Mouse (Mus musculus) kidney, postnatal 36 days (tissue): ENCODE results near the gene Klc1.
A peak's percentile ranks its signal among the peaks of the same experiment; 100 is the strongest.

ENCODE experiments used
- DNase-seq, 2 experiments: peaks; one replicate each; pipeline ENCODE4 v3.0.0; 2021 to 2022; ENCODE audit warnings: mixed read lengths in 2 of 2

Klc1 gene

GRCm38 (mm10) chr12:111814769-111815762 lies 56.4 kb downstream of the Klc1 start:
- peak; percentile 63 to 68 for DNase-seq

DNA sequence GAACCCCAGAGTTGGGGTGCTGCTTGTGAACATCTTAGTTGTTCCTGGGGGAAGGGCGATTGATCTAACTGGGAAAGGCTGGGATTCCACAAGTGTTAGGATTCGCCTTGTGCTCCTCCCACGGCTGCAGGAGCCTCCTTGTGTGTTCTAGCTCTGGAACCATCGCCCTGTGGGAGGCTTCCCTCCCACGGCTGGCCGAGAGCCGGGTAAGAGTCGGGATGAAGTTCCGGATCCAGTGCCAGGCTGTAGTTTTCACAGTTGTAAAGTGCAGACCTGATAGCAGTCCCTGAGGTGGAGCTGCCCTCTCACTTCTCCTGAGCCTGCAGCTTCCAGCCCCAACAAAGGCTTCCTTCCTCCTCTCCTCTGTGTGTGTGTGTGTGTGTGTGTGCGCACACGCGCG lies 57.9 kb downstream of the Klc1 start:
- peak in 1 of 2 experiments; percentile 57 for DNase-seq

- DNase-seq: peak; percentile 46 to 51
Measured at GRCm38 (mm10) chr12:111816967-111817366, 58.3 kb downstream of the Klc1 start.

DNA sequence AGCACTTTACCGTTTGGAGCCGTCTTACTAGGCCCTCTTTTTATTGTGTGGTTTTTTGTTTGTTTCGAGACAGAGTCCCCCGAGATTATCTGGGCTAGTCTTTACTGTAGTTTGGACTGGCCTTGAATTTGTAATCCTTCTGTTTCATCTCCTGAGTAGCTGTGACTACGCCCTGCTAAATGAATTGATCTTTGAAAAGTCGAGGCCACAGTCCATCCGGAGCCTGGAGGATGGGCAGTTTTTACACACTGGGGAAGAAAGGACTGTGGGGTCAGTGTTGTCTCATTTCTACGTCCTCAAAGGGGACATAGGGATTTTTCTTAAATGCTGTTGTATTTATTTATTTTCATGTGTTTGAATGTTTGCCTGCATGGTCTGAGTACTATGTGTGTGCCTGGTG lies 59.3 kb downstream of the Klc1 start:
- DNase-seq: no peak

DNA sequence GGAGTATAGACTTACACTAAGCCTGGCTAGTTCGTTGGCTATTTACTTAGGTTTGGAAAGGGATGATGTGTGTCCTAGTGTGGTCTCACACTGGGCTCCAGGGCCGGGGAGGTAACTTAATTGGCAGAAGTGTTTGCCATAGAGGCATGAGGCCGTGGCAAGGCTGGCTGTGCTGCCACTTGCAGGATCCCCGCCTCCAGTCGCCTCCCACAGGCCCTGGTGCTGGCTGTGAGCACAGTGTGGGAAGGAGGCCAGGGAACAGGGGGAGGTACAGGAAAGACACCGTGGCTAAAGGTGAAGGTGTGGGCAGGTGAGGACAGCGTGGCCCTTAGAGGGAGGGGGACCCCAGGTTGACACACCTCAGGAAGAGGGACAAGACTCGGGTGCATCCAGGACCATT lies 61.3 kb downstream of the Klc1 start:
- peak; percentile 72 to 80 for DNase-seq

GRCm38 (mm10) chr12:111820708-111821107 lies 62.1 kb downstream of the Klc1 start:
- DNase-seq: no peak

GRCm38 (mm10) chr12:111821931-111822330 lies 63.3 kb downstream of the Klc1 start:
- no peak for DNase-seq

DNA sequence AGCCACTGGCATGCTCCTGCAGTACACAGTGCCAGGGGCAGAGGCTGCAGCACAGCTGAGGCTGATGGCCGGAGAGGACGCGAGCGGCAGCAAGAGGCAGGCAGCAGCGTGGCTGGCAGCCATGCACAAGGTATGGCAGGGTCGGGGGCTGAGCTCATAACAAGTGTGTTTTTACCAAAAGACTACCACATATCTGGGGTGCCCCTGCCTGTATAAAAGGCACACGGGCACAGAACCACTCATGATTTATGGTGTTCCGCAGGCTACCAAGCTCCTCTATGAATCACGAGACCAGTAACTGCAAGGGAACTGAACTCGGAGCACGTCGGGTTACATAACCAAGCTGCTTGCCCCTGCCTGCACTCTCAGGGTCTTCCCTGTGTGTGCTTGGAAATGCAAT lies 68.9 kb downstream of the Klc1 start:
- no peak for DNase-seq

DNA sequence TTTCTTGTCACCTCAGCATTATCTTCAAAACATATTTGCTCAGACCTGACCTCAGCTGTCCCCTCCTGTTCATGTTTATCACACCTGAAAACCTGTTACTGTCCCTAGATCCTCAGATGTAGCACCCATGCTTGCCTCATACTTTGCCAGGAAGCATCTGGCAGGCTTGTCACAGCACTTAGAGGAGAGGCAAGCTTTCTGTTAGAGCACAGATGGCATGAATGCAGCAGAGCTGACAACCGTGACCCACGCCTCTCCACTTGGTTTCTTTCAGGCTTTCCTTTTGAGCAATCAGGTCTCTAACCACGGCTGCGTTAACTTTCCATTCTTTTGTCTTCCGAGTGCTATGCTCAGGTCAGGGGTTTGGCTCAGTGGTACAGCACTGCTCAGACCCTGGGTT lies 70.8 kb downstream of the Klc1 start:
- no peak for DNase-seq

- DNase-seq: no peak
Measured at GRCm38 (mm10) chr12:111829954-111830353, 71.3 kb downstream of the Klc1 start.

- no peak for DNase-seq
Measured at GRCm38 (mm10) chr12:111830375-111830774, 71.7 kb downstream of the Klc1 start.

- no peak for DNase-seq
Measured at GRCm38 (mm10) chr12:111832643-111833042, 74.0 kb downstream of the Klc1 start.

DNA sequence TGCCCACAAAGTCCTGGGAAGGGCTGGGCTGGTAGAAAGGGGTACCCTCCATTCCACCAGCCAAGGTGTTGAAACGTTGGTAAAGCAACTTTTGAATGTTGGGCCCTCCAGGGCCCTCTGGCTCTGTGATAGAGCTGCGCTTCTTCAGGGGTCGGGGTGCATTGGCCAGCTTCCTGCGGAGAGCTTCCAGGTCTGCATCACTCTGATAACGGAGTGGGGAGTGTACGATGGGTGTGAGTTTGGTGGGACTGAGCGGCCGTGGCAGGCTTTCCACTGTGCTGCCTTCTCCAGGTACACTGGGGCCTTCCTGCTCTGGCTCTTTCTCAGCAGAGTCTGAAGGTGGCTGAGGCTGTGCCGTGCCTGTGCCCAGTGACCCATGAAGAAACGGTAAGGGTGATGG lies 74.8 kb downstream of the Klc1 start:
- no peak for DNase-seq

DNA sequence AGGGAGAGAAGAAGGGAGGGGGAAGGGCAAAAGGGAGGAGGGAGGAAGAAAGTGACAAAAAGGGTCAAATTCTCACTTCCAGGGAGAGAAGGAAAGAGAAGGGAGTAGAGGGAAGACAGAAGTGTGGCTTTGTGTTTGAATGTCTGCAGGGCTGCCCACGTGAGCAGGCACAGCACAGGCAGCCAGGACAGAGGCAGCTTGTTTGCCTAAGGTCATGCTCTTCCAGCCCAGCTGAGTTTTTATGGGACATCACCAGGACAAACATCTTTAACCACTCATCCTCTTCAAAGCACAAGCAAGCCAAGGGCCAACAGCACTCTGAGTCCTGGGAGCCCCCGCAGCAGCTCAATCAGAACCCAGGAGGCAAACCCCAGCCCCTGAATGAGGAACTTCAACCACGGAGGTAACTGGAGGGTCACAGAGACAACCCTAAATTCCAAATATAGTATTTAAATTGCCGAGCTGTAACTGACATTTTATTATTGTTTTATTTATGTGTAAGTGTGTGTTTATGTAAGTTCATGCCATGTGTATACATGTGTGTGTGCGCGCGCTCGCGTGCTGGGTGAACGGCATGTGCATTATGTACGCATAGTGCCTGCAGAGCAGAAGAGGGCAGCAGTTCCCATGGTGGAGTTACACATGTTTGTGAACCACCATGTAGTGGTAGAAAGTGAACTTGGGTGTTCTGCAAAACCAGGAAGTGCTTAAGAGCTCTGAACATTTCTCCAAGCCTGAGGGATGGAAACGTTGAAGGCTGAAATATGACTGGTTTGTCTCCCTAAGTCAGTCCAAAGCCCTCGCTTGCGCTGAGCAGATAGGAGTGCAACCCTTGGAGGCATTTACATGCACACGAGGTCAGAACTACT lies 84.2 kb downstream of the Klc1 start:
- no peak for DNase-seq

DNA sequence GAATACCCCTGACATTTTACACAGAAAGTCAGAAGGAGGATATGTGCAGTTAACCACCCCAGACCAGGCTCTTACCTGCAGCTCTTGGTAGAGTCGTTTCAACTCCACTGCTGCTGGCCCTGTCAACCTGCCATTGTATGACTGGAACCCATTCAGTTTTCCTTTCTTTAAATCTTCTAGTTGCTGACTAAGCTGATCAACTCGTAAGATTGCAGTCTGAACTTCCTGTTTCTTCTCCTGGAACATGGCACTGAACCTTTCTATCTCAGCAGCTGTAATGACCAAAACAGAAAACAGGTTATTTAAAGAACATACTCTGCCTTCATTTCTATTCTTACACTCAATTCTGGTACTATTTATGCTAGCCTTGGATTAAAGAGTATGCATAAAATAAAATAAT lies 84.8 kb downstream of the Klc1 start:
- no peak for DNase-seq

GRCm38 (mm10) chr12:111845953-111846352 lies 87.3 kb downstream of the Klc1 start:
- no peak for DNase-seq

- no peak for DNase-seq
Measured at GRCm38 (mm10) chr12:111846815-111847214, 88.2 kb downstream of the Klc1 start.

DNA sequence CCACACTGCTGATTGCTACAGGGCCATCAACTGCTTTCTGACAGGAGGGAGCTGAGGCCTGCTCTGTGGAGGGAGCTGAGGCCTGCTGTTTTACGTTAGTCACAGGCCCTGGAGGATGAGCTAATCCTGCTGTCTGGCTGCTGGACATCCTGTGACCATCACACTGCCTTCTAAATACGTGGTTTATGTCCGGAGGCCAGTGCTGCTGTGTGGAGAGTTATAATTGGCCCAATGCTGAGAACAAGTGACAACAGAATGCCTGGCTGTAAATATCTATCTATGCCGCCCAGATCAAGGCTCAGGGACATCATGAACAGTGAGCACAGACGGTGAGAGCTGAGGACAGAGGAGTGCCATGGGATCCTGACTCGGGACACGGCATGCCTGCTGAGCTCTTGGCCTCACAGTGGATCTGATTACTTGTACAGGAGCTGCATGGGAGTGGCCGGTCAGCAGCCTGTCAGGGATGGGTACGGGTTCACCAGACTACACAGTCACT lies 89.7 kb downstream of the Klc1 start:
- no peak for DNase-seq

DNA sequence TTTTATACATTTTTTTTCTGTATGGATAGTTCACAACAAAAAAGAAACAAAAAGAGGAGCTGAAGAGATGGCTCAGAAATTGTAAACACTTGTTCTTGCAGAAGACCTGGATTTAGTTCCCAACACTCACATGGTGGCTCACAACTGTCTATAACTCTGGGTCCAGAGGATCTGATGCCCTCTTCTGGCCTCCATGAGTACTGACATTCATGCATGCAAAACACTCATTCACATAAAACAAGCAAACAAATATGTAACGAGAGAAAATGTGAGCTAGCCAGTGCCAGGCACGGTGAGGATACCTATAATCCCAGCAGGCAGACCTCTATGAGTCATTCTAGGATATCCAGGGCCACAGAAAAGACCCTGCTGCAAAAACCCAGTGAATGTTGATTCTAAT lies 92.6 kb downstream of the Klc1 start:
- DNase-seq: no peak

DNA sequence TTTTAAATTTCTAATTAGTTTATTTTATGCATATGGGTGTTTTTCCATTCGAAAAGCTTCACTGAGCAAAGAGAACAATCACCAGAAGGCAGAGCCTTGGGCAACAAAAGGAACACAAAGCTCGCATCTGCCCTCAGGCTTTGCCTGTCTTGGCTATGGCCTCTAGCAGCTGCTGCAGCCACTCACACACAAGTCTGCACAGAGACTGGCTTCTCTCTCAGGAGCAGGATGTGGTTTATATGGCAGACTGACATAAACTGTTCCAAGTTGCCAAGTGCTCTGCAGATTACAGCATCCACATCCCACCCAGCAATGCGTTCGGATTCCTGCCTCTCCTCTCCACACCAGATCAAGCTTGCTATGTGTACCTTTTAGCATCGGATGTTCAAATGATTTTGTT lies 93.1 kb downstream of the Klc1 start:
- DNase-seq: no peak

DNA sequence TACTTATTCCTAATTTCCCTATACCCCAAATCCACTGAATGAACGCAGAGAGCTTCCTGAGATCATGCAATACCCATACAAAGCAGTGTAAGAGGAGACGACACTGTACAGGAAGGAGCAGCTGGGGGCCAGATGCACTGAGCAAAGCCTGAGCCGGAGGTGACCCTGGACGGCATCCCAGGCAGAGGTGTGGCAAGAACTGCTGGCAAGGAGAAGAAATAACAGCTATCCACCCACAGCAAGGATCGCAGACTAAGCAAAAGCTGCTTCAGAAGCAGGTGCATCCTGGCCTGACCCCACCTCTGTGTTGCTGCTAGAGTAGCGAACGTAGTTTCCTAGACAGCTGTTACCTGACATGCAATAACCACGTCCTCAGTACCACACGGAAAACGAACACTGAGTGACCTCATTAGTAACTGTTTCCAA lies 94.4 kb downstream of the Klc1 start:
- DNase-seq: peak; percentile 67 to 68

DNA sequence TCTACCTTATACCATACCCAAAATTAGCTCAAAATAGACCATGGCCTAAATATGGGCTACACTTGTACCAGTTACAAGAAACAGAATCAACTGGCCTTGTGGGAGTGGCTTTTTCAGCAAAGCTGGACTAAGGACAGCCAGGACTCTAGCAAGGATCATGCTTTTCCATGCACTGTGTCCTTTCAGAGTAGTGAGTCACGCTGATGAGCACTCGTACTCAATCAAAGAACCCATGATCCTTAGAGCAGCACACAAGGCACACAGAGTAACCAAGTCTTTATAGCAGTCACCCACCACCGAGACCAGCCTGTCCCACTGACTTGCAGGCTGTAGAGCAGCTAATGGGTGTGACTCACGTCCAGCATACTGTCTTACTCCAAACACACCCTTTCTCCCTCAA lies 94.9 kb downstream of the Klc1 start:
- DNase-seq: no peak

GRCm38 (mm10) chr12:111855448-111855847 lies 96.8 kb downstream of the Klc1 start:
- no peak for DNase-seq
